Mouse (Mus musculus): Measurements from ENCODE around the gene Ginm1. TPM values are rescaled to one million over a fixed set of nuclear protein-coding genes. Genes with fewer than 3 reads are reported as not detected.

The Ginm1 gene
- total and polyA plus RNA-seq, 2 experiments from 2014 or later = 26.4 to 107 TPM

- ATAC-seq (ENCODE audit: insufficient read depth, low read depth) (no peak), DNase-seq (ENCODE audit: low spot score) (no peak)
- WGBS = 74% methylated on average over 9 of the region's 9 CpGs
- Histone ChIP-seq H3K36me3 (replicated peaks; ENCODE audit: control insufficient read depth, insufficient read depth, low read length) (no peaks in the 10 kb centered on the region), H3K4me3 (ENCODE audit: low read depth, low read length) (no peak overlapping the region), H3K4me1 (ENCODE audit: control insufficient read depth, insufficient read depth) (peaks cover 8% of the 10 kb centered on the region), H3K4me2 (ENCODE audit: low read depth, low read length) (no peak overlapping the region), H3K27me3 (ENCODE audit: control insufficient read depth, insufficient read depth, low read length) (no peaks in the 10 kb centered on the region), H3K9ac (replicated peaks; ENCODE audit: low read depth, low read length) (no peak overlapping the region), H3K9me3 (replicated peaks; ENCODE audit: control insufficient read depth, low read length) (no peaks in the 10 kb centered on the region), H3K27ac (ENCODE audit: low read depth) (no peak overlapping the region)
- no peak for TF ChIP-seq CTCF (IDR thresholded peaks at IDR 0.05; ENCODE audit: low read depth)
- no peak for TF ChIP-seq EP300 (IDR thresholded peaks at IDR 0.05; ENCODE audit: low read depth)
Measured at GRCm38 (mm10) chr10:7833377-7834165, 40.9 kb upstream of the Ginm1 start.

- 3% methylated on average over 15 of the region's 15 CpGs for WGBS
- peak within 1 kb of the TSS; percentile 40; the same call in 1 of the 2 replicates for H3K9ac ChIP-seq (replicated peaks; ENCODE audit: low read depth, low read length)
- H3K9me3 ChIP-seq (replicated peaks; ENCODE audit: control insufficient read depth, low read length) = no peaks in the 10 kb centered on the region
- H3K4me1 ChIP-seq (ENCODE audit: control insufficient read depth, insufficient read depth) = peaks cover 8% of the 10 kb centered on the region
- no peak within 1 kb of the TSS; the same call in 1 of the 2 replicates for H3K27ac ChIP-seq (ENCODE audit: low read depth)
- no peaks in the 10 kb centered on the region for H3K27me3 ChIP-seq (ENCODE audit: control insufficient read depth, insufficient read depth, low read length)
- H3K36me3 ChIP-seq (replicated peaks; ENCODE audit: control insufficient read depth, insufficient read depth, low read length) = no peaks in the 10 kb centered on the region
- peak within 1 kb of the TSS; percentile 24 for H3K4me3 ChIP-seq (ENCODE audit: low read depth, low read length)
- peak; percentile 35 for DNase-seq (ENCODE audit: low spot score)
- TF ChIP-seq EP300 (IDR thresholded peaks at IDR 0.05; ENCODE audit: low read depth) (no peak), CTCF (IDR thresholded peaks at IDR 0.05; ENCODE audit: low read depth) (peak; percentile 13; the same call in 1 of the 2 replicates)
- peak; percentile 71 for ATAC-seq (ENCODE audit: insufficient read depth, low read depth)
- peak within 1 kb of the TSS; percentile 46 for H3K4me2 ChIP-seq (ENCODE audit: low read depth, low read length)
Measured at GRCm38 (mm10) chr10:7832171-7832676, 39.6 kb upstream of the Ginm1 start, which contains the start of gene Zc3h12d. Gene Zc3h12d, plus strand, starts transcription at chr10:7832470.

- Histone ChIP-seq H3K4me3 (ENCODE audit: low read depth, low read length) (no peak overlapping the region), H3K36me3 (replicated peaks; ENCODE audit: control insufficient read depth, insufficient read depth, low read length) (peaks cover 19% of the 10 kb centered on the region), H3K9ac (replicated peaks; ENCODE audit: low read depth, low read length) (no peak overlapping the region), H3K9me3 (replicated peaks; ENCODE audit: control insufficient read depth, low read length) (no peaks in the 10 kb centered on the region), H3K4me2 (ENCODE audit: low read depth, low read length) (no peak overlapping the region), H3K27ac (ENCODE audit: low read depth) (no peak overlapping the region), H3K4me1 (ENCODE audit: control insufficient read depth, insufficient read depth) (no peaks in the 10 kb centered on the region), H3K27me3 (ENCODE audit: control insufficient read depth, insufficient read depth, low read length) (no peaks in the 10 kb centered on the region)
- 87% methylated on average over 9 of the region's 9 CpGs for WGBS
- no peak for ATAC-seq (ENCODE audit: insufficient read depth, low read depth)
- no peak for DNase-seq (ENCODE audit: low spot score)
- no peak for TF ChIP-seq EP300 (IDR thresholded peaks at IDR 0.05; ENCODE audit: low read depth)
- no peak for TF ChIP-seq CTCF (IDR thresholded peaks at IDR 0.05; ENCODE audit: low read depth)
Measured at GRCm38 (mm10) chr10:7826106-7826505, 33.5 kb upstream of the Ginm1 start.

- Histone ChIP-seq H3K27me3 (ENCODE audit: control insufficient read depth, insufficient read depth, low read length) (no peaks in the 10 kb centered on the region), H3K4me1 (ENCODE audit: control insufficient read depth, insufficient read depth) (no peaks in the 10 kb centered on the region), H3K9me3 (replicated peaks; ENCODE audit: control insufficient read depth, low read length) (no peaks in the 10 kb centered on the region), H3K4me3 (ENCODE audit: low read depth, low read length) (no peak overlapping the region), H3K27ac (ENCODE audit: low read depth) (no peak overlapping the region), H3K4me2 (ENCODE audit: low read depth, low read length) (no peak overlapping the region), H3K36me3 (replicated peaks; ENCODE audit: control insufficient read depth, insufficient read depth, low read length) (peaks cover 27% of the 10 kb centered on the region), H3K9ac (replicated peaks; ENCODE audit: low read depth, low read length) (no peak overlapping the region)
- 91% methylated on average over 4 of the region's 4 CpGs for WGBS
- DNase-seq (ENCODE audit: low spot score) = no peak
- ATAC-seq (ENCODE audit: insufficient read depth, low read depth) = no peak
- TF ChIP-seq EP300 (IDR thresholded peaks at IDR 0.05; ENCODE audit: low read depth) (no peak), CTCF (IDR thresholded peaks at IDR 0.05; ENCODE audit: low read depth) (no peak)
Measured at GRCm38 (mm10) chr10:7825281-7825665, 32.6 kb upstream of the Ginm1 start.

- Histone ChIP-seq H3K27me3 (ENCODE audit: control insufficient read depth, insufficient read depth, low read length) (no peaks in the 10 kb centered on the region), H3K27ac (ENCODE audit: low read depth) (no peak overlapping the region), H3K9ac (replicated peaks; ENCODE audit: low read depth, low read length) (no peak overlapping the region), H3K4me1 (ENCODE audit: control insufficient read depth, insufficient read depth) (no peaks in the 10 kb centered on the region), H3K4me2 (ENCODE audit: low read depth, low read length) (no peak overlapping the region), H3K4me3 (ENCODE audit: low read depth, low read length) (no peak overlapping the region), H3K36me3 (replicated peaks; ENCODE audit: control insufficient read depth, insufficient read depth, low read length) (peaks cover 28% of the 10 kb centered on the region), H3K9me3 (replicated peaks; ENCODE audit: control insufficient read depth, low read length) (no peaks in the 10 kb centered on the region)
- DNase-seq (ENCODE audit: low spot score) = no peak
- no peak for TF ChIP-seq CTCF (IDR thresholded peaks at IDR 0.05; ENCODE audit: low read depth)
- ATAC-seq (ENCODE audit: insufficient read depth, low read depth) = no peak
- WGBS = 76% methylated on average over 9 of the region's 9 CpGs
Measured at GRCm38 (mm10) chr10:7824663-7825280, 32.1 kb upstream of the Ginm1 start.
